Mouse (Mus musculus): Measurements from ENCODE around the gene Ptpn3. TPM values are rescaled to one million over a fixed set of nuclear protein-coding genes. Genes with fewer than 3 reads are reported as not detected.

The Ptpn3 gene
- total RNA-seq, 1 experiment: 13.6 TPM

DNA sequence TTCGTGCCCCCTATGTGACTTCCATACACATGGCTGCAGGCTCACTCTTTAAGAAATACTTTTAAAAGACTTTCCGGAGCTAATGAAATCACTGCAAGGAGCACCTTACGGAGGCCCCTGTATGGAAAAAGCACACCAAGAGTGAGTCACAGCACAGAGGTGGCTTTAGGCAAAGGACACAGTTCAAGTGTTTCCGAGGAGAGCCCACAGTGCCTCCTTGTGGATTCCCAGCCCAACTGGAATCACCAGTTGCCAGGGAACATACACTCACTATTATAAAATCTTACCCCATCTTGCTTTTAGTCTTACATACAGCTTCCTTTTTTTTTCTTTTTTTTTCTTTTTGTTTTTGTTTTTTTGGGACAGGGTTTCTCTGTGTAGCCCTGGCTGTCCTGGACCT is 85.1 kb downstream of the Ptpn3 start:
- in situ Hi-C loops (cut with MboI; ENCODE audit: low sequenced_read_pairs in 2 of 2, unreplicated experiment in 2 of 2): no loop called here
- Histone ChIP-seq H3K9ac (ENCODE audit: insufficient read depth, low read depth, low read length, poor library complexity, severe bottlenecking) (no peak overlapping the region), H3K36me3 (ENCODE audit: control insufficient read depth, insufficient read depth, low read length, poor library complexity, severe bottlenecking) (peaks cover 48% of the 10 kb centered on the region)

GRCm38 (mm10) chr4:57214852-57215251 is 86.8 kb downstream of the Ptpn3 start:
- Histone ChIP-seq H3K9ac (ENCODE audit: insufficient read depth, low read depth, low read length, poor library complexity, severe bottlenecking) (no peak overlapping the region), H3K4me1 (ENCODE audit: control insufficient read depth in 2 of 2, insufficient read depth in 2 of 2, low read length in 2 of 2, poor library complexity in 1 of 2) (no peaks in the 10 kb centered on the region), H3K36me3 (ENCODE audit: control insufficient read depth, insufficient read depth, low read length, poor library complexity, severe bottlenecking) (peaks cover 37% of the 10 kb centered on the region), H3K4me3 (ENCODE audit: insufficient read depth in 1 of 2, low read depth in 1 of 2, low read length in 2 of 2, poor library complexity in 1 of 2, severe bottlenecking in 1 of 2) (no peak overlapping the region), H3K27ac (ENCODE audit: insufficient read depth, low read depth, low read length, poor library complexity, severe bottlenecking) (no peak overlapping the region), H3K9me3 (ENCODE audit: control insufficient read depth, insufficient read depth, low read depth, low read length) (no peaks in the 10 kb centered on the region)
- DNase-seq (ENCODE audit: low read depth, low spot score): no peak
- TF ChIP-seq MAFK (IDR thresholded peaks at IDR 0.05; ENCODE audit: insufficient read depth, low read depth, low read length) (no peak), CHD2 (IDR thresholded peaks at IDR 0.05; ENCODE audit: low read depth, low read length) (no peak), ZNF384 (IDR thresholded peaks at IDR 0.05; ENCODE audit: low read depth, low read length) (no peak), ZC3H11A (IDR thresholded peaks at IDR 0.05; ENCODE audit: borderline replicate concordance, low read depth, low read length) (no peak), HCFC1 (IDR thresholded peaks at IDR 0.05; ENCODE audit: borderline replicate concordance, insufficient read depth, low read length) (no peak)
- in situ Hi-C loops (cut with MboI; ENCODE audit: low sequenced_read_pairs in 2 of 2, unreplicated experiment in 2 of 2): no loop called here

More for the DNA sequence above, 85.1 kb downstream of the Ptpn3 start:
- no peak overlapping the region for H3K27ac ChIP-seq (ENCODE audit: insufficient read depth, low read depth, low read length, poor library complexity, severe bottlenecking)
- no peak overlapping the region for H3K4me3 ChIP-seq (ENCODE audit: insufficient read depth in 1 of 2, low read depth in 1 of 2, low read length in 2 of 2, poor library complexity in 1 of 2, severe bottlenecking in 1 of 2)
- no peaks in the 10 kb centered on the region for H3K9me3 ChIP-seq (ENCODE audit: control insufficient read depth, insufficient read depth, low read depth, low read length)
- DNase-seq (ENCODE audit: low read depth, low spot score): no peak
- TF ChIP-seq CHD2 (IDR thresholded peaks at IDR 0.05; ENCODE audit: low read depth, low read length): no peak
- no peak for TF ChIP-seq ZC3H11A (IDR thresholded peaks at IDR 0.05; ENCODE audit: borderline replicate concordance, low read depth, low read length)
- TF ChIP-seq MAFK (IDR thresholded peaks at IDR 0.05; ENCODE audit: insufficient read depth, low read depth, low read length): no peak
- TF ChIP-seq ZNF384 (IDR thresholded peaks at IDR 0.05; ENCODE audit: low read depth, low read length): no peak
- TF ChIP-seq HCFC1 (IDR thresholded peaks at IDR 0.05; ENCODE audit: borderline replicate concordance, insufficient read depth, low read length): no peak
- H3K4me1 ChIP-seq (ENCODE audit: control insufficient read depth in 2 of 2, insufficient read depth in 2 of 2, low read length in 2 of 2, poor library complexity in 1 of 2): no peaks in the 10 kb centered on the region

DNA sequence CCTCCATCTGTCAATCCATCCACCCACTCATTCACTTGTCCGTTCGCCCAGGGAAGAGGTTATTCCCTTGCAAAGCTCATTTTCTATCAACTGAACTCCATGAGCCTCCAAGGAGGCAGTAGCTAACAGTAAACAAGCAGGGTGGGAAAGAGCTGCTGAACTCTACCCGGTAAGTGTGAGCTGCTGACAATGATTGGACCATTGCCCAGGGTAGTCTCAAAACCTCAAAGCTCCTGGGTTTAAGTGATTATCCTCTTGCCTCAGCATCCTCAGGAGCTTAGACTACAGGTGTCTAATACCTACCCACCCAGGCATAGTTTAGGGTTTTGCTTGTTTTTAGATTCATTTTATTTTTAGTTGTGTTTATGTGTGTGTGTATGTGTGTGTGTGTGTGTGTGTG is 87.5 kb downstream of the Ptpn3 start:
- in situ Hi-C loops (cut with MboI; ENCODE audit: low sequenced_read_pairs in 2 of 2, unreplicated experiment in 2 of 2): no loop called here
- Histone ChIP-seq H3K36me3 (ENCODE audit: control insufficient read depth, insufficient read depth, low read length, poor library complexity, severe bottlenecking) (peaks cover 35% of the 10 kb centered on the region), H3K4me1 (ENCODE audit: control insufficient read depth in 2 of 2, insufficient read depth in 2 of 2, low read length in 2 of 2, poor library complexity in 1 of 2) (no peaks in the 10 kb centered on the region), H3K9me3 (ENCODE audit: control insufficient read depth, insufficient read depth, low read depth, low read length) (no peaks in the 10 kb centered on the region), H3K4me3 (ENCODE audit: insufficient read depth in 1 of 2, low read depth in 1 of 2, low read length in 2 of 2, poor library complexity in 1 of 2, severe bottlenecking in 1 of 2) (no peak overlapping the region), H3K9ac (ENCODE audit: insufficient read depth, low read depth, low read length, poor library complexity, severe bottlenecking) (no peak overlapping the region), H3K27ac (ENCODE audit: insufficient read depth, low read depth, low read length, poor library complexity, severe bottlenecking) (no peak overlapping the region)
- no peak for DNase-seq (ENCODE audit: low read depth, low spot score)
- no peak for TF ChIP-seq HCFC1 (IDR thresholded peaks at IDR 0.05; ENCODE audit: borderline replicate concordance, insufficient read depth, low read length)
- no peak for TF ChIP-seq ZNF384 (IDR thresholded peaks at IDR 0.05; ENCODE audit: low read depth, low read length)

- H3K27ac ChIP-seq (ENCODE audit: insufficient read depth, low read depth, low read length, poor library complexity, severe bottlenecking): no peak overlapping the region
- H3K9me3 ChIP-seq (ENCODE audit: control insufficient read depth, insufficient read depth, low read depth, low read length): no peaks in the 10 kb centered on the region
- H3K4me1 ChIP-seq (ENCODE audit: control insufficient read depth in 2 of 2, insufficient read depth in 2 of 2, low read length in 2 of 2, poor library complexity in 1 of 2): no peaks in the 10 kb centered on the region
- H3K9ac ChIP-seq (ENCODE audit: insufficient read depth, low read depth, low read length, poor library complexity, severe bottlenecking): no peak overlapping the region
- H3K36me3 ChIP-seq (ENCODE audit: control insufficient read depth, insufficient read depth, low read length, poor library complexity, severe bottlenecking): peaks cover 26% of the 10 kb centered on the region
- H3K4me3 ChIP-seq (ENCODE audit: insufficient read depth in 1 of 2, low read depth in 1 of 2, low read length in 2 of 2, poor library complexity in 1 of 2, severe bottlenecking in 1 of 2): no peak overlapping the region
- DNase-seq (ENCODE audit: low read depth, low spot score): no peak
- in situ Hi-C loops (cut with MboI; ENCODE audit: low sequenced_read_pairs in 2 of 2, unreplicated experiment in 2 of 2): no loop called here
- TF ChIP-seq ZNF384 (IDR thresholded peaks at IDR 0.05; ENCODE audit: low read depth, low read length) (no peak), CHD2 (IDR thresholded peaks at IDR 0.05; ENCODE audit: low read depth, low read length) (no peak), ZC3H11A (IDR thresholded peaks at IDR 0.05; ENCODE audit: borderline replicate concordance, low read depth, low read length) (no peak), HCFC1 (IDR thresholded peaks at IDR 0.05; ENCODE audit: borderline replicate concordance, insufficient read depth, low read length) (no peak), MAFK (IDR thresholded peaks at IDR 0.05; ENCODE audit: insufficient read depth, low read depth, low read length) (no peak)
Measured at GRCm38 (mm10) chr4:57211706-57212105, 89.9 kb downstream of the Ptpn3 start.

GRCm38 (mm10) chr4:57205908-57206307 is 95.7 kb downstream of the Ptpn3 start:
- Histone ChIP-seq H3K27ac (ENCODE audit: insufficient read depth, low read depth, low read length, poor library complexity, severe bottlenecking) (no peak overlapping the region), H3K4me1 (ENCODE audit: control insufficient read depth in 2 of 2, insufficient read depth in 2 of 2, low read length in 2 of 2, poor library complexity in 1 of 2) (no peaks in the 10 kb centered on the region; a peak in 2 of 4 replicates), H3K9ac (ENCODE audit: insufficient read depth, low read depth, low read length, poor library complexity, severe bottlenecking) (no peak overlapping the region), H3K36me3 (ENCODE audit: control insufficient read depth, insufficient read depth, low read length, poor library complexity, severe bottlenecking) (peaks cover 35% of the 10 kb centered on the region), H3K4me3 (ENCODE audit: insufficient read depth in 1 of 2, low read depth in 1 of 2, low read length in 2 of 2, poor library complexity in 1 of 2, severe bottlenecking in 1 of 2) (no peak overlapping the region), H3K9me3 (ENCODE audit: control insufficient read depth, insufficient read depth, low read depth, low read length) (no peaks in the 10 kb centered on the region)
- TF ChIP-seq HCFC1 (IDR thresholded peaks at IDR 0.05; ENCODE audit: borderline replicate concordance, insufficient read depth, low read length): no peak
- no peak for TF ChIP-seq ZNF384 (IDR thresholded peaks at IDR 0.05; ENCODE audit: low read depth, low read length)
- TF ChIP-seq MAFK (IDR thresholded peaks at IDR 0.05; ENCODE audit: insufficient read depth, low read depth, low read length): no peak
- TF ChIP-seq ZC3H11A (IDR thresholded peaks at IDR 0.05; ENCODE audit: borderline replicate concordance, low read depth, low read length): no peak
- no peak for TF ChIP-seq CHD2 (IDR thresholded peaks at IDR 0.05; ENCODE audit: low read depth, low read length)
- in situ Hi-C loops (cut with MboI; ENCODE audit: low sequenced_read_pairs in 2 of 2, unreplicated experiment in 2 of 2): no loop called here
- DNase-seq (ENCODE audit: low read depth, low spot score): no peak
